Mouse (Mus musculus): Measurements from ENCODE around the gene Mfrp. TPM values are rescaled to one million over a fixed set of nuclear protein-coding genes. Genes with fewer than 3 reads are reported as not detected.

The Mfrp gene
- polyA plus RNA-seq, 1 experiment from 2014 or later = 0.11 TPM

- 76% methylated on average over 14 of the region's 14 CpGs for WGBS
- Histone ChIP-seq H3K27me3 (ENCODE audit: control insufficient read depth, insufficient read depth, low read length) (no peaks in the 10 kb centered on the region; the same call in 1 of the 2 replicates), H3K9me3 (ENCODE audit: control insufficient read depth, low read length) (no peaks in the 10 kb centered on the region), H3K36me3 (ENCODE audit: control insufficient read depth, insufficient read depth, low read length) (no peaks in the 10 kb centered on the region), H3K27ac (replicated peaks; ENCODE audit: low read depth, low read length) (no peak overlapping the region), H3K4me3 (replicated peaks; ENCODE audit: low read depth, low read length) (no peak overlapping the region), H3K9ac (replicated peaks; ENCODE audit: low read length) (no peak overlapping the region), H3K4me2 (ENCODE audit: low read length) (no peak overlapping the region), H3K4me1 (ENCODE audit: control insufficient read depth, insufficient read depth, low read length) (peaks cover 24% of the 10 kb centered on the region)
- no peak for ATAC-seq (ENCODE audit: low FRiP score, low TSS enrichment)
- no peak for DNase-seq
Observed at GRCm38 (mm10) chr9:44070113-44070843, 31.3 kb upstream of the Mfrp start.

- Histone ChIP-seq H3K4me3 (replicated peaks; ENCODE audit: low read depth, low read length) (no peak overlapping the region), H3K27me3 (ENCODE audit: control insufficient read depth, insufficient read depth, low read length) (no peaks in the 10 kb centered on the region; the same call in 1 of the 2 replicates), H3K9ac (replicated peaks; ENCODE audit: low read length) (no peak overlapping the region), H3K4me1 (ENCODE audit: control insufficient read depth, insufficient read depth, low read length) (peaks cover 24% of the 10 kb centered on the region), H3K27ac (replicated peaks; ENCODE audit: low read depth, low read length) (no peak overlapping the region), H3K36me3 (ENCODE audit: control insufficient read depth, insufficient read depth, low read length) (no peaks in the 10 kb centered on the region), H3K4me2 (ENCODE audit: low read length) (no peak overlapping the region), H3K9me3 (ENCODE audit: control insufficient read depth, low read length) (no peaks in the 10 kb centered on the region)
- ATAC-seq (ENCODE audit: low FRiP score, low TSS enrichment) = no peak
- no peak for DNase-seq
- WGBS = 55% methylated on average over 8 of the region's 8 CpGs
Observed at GRCm38 (mm10) chr9:44070844-44071231, 30.7 kb upstream of the Mfrp start.

- Histone ChIP-seq H3K27ac (replicated peaks; ENCODE audit: low read depth, low read length) (peak overlapping the region; percentile 64), H3K9ac (replicated peaks; ENCODE audit: low read length) (no peak overlapping the region), H3K9me3 (ENCODE audit: control insufficient read depth, low read length) (no peaks in the 10 kb centered on the region), H3K27me3 (ENCODE audit: control insufficient read depth, insufficient read depth, low read length) (no peaks in the 10 kb centered on the region; the same call in 1 of the 2 replicates), H3K36me3 (ENCODE audit: control insufficient read depth, insufficient read depth, low read length) (no peaks in the 10 kb centered on the region), H3K4me1 (ENCODE audit: control insufficient read depth, insufficient read depth, low read length) (peaks cover 22% of the 10 kb centered on the region), H3K4me3 (replicated peaks; ENCODE audit: low read depth, low read length) (no peak overlapping the region), H3K4me2 (ENCODE audit: low read length) (peak overlapping the region; percentile 30; the same call in 1 of the 2 replicates)
- ATAC-seq (ENCODE audit: low FRiP score, low TSS enrichment) (0 out of 2 replicates have a peak, but pooled peaks have one; percentile 55), DNase-seq (peak; percentile 68)
- 15% methylated on average over 11 of the region's 11 CpGs for WGBS
Observed at GRCm38 (mm10) chr9:44071914-44072598, 29.5 kb upstream of the Mfrp start.

- Histone ChIP-seq H3K9me3 (ENCODE audit: control insufficient read depth, low read length) (no peaks in the 10 kb centered on the region), H3K4me1 (ENCODE audit: control insufficient read depth, insufficient read depth, low read length) (peaks cover 19% of the 10 kb centered on the region), H3K4me2 (ENCODE audit: low read length) (peak overlapping the region; percentile 30; the same call in 1 of the 2 replicates), H3K27ac (replicated peaks; ENCODE audit: low read depth, low read length) (peak overlapping the region; percentile 64), H3K9ac (replicated peaks; ENCODE audit: low read length) (no peak overlapping the region), H3K27me3 (ENCODE audit: control insufficient read depth, insufficient read depth, low read length) (no peaks in the 10 kb centered on the region; the same call in 1 of the 2 replicates), H3K4me3 (replicated peaks; ENCODE audit: low read depth, low read length) (no peak overlapping the region), H3K36me3 (ENCODE audit: control insufficient read depth, insufficient read depth, low read length) (no peaks in the 10 kb centered on the region)
- ATAC-seq (ENCODE audit: low FRiP score, low TSS enrichment) (0 out of 2 replicates have a peak, but pooled peaks have one; percentile 51), DNase-seq (peak; percentile 53)
- 15% methylated on average over 4 of the region's 4 CpGs for WGBS
Observed at GRCm38 (mm10) chr9:44072599-44072915, 29.0 kb upstream of the Mfrp start.

GRCm38 (mm10) chr9:44073115-44073514 is 28.4 kb upstream of the Mfrp start:
- 43% methylated on average over 5 of the region's 5 CpGs for WGBS
- no peaks in the 10 kb centered on the region; the same call in 1 of the 2 replicates for H3K27me3 ChIP-seq (ENCODE audit: control insufficient read depth, insufficient read depth, low read length)
- ATAC-seq (ENCODE audit: low FRiP score, low TSS enrichment) (no peak), DNase-seq (no peak)
- no peak overlapping the region for H3K9ac ChIP-seq (replicated peaks; ENCODE audit: low read length)
- H3K4me1 ChIP-seq (ENCODE audit: control insufficient read depth, insufficient read depth, low read length) = peaks cover 19% of the 10 kb centered on the region
- H3K36me3 ChIP-seq (ENCODE audit: control insufficient read depth, insufficient read depth, low read length) = no peaks in the 10 kb centered on the region
- H3K4me3 ChIP-seq (replicated peaks; ENCODE audit: low read depth, low read length) = no peak overlapping the region
- H3K27ac ChIP-seq (replicated peaks; ENCODE audit: low read depth, low read length) = 0 out of 2 replicates have a peak overlapping the region, but pooled peaks have one; percentile 5
- no peaks in the 10 kb centered on the region for H3K9me3 ChIP-seq (ENCODE audit: control insufficient read depth, low read length)
- H3K4me2 ChIP-seq (ENCODE audit: low read length) = no peak overlapping the region; the same call in 1 of the 2 replicates

GRCm38 (mm10) chr9:44074395-44075275 is 26.9 kb upstream of the Mfrp start:
- H3K4me2 ChIP-seq (ENCODE audit: low read length) = no peak overlapping the region
- H3K9ac ChIP-seq (replicated peaks; ENCODE audit: low read length) = no peak overlapping the region
- H3K27me3 ChIP-seq (ENCODE audit: control insufficient read depth, insufficient read depth, low read length) = no peaks in the 10 kb centered on the region; the same call in 1 of the 2 replicates
- no peak for ATAC-seq (ENCODE audit: low FRiP score, low TSS enrichment)
- H3K9me3 ChIP-seq (ENCODE audit: control insufficient read depth, low read length) = no peaks in the 10 kb centered on the region
- no peak overlapping the region for H3K4me3 ChIP-seq (replicated peaks; ENCODE audit: low read depth, low read length)
- DNase-seq = no peak
- no peaks in the 10 kb centered on the region for H3K36me3 ChIP-seq (ENCODE audit: control insufficient read depth, insufficient read depth, low read length)
- H3K27ac ChIP-seq (replicated peaks; ENCODE audit: low read depth, low read length) = no peak overlapping the region
- 67% methylated on average over 9 of the region's 9 CpGs for WGBS
- peaks cover 26% of the 10 kb centered on the region for H3K4me1 ChIP-seq (ENCODE audit: control insufficient read depth, insufficient read depth, low read length)

GRCm38 (mm10) chr9:44075276-44075995 is 26.1 kb upstream of the Mfrp start:
- Histone ChIP-seq H3K27ac (replicated peaks; ENCODE audit: low read depth, low read length) (no peak overlapping the region), H3K4me2 (ENCODE audit: low read length) (no peak overlapping the region), H3K4me1 (ENCODE audit: control insufficient read depth, insufficient read depth, low read length) (peaks cover 26% of the 10 kb centered on the region), H3K9ac (replicated peaks; ENCODE audit: low read length) (no peak overlapping the region), H3K27me3 (ENCODE audit: control insufficient read depth, insufficient read depth, low read length) (no peaks in the 10 kb centered on the region), H3K9me3 (ENCODE audit: control insufficient read depth, low read length) (no peaks in the 10 kb centered on the region), H3K4me3 (replicated peaks; ENCODE audit: low read depth, low read length) (no peak overlapping the region), H3K36me3 (ENCODE audit: control insufficient read depth, insufficient read depth, low read length) (no peaks in the 10 kb centered on the region)
- ATAC-seq (ENCODE audit: low FRiP score, low TSS enrichment) = no peak
- 72% methylated on average over 24 of the region's 24 CpGs for WGBS
- no peak for DNase-seq

All from midbrain, embryonic 14.5 days (tissue).